Mouse (Mus musculus) layer of hippocampus, postnatal 14 days (tissue): ENCODE data around the gene Olfr477. TPM values are rescaled to one million over a fixed set of nuclear protein-coding genes. Genes with fewer than 3 reads are reported as not detected.
"Not testable (repeated sequence)": the region's sequence is repeated elsewhere in the genome, so short reads cannot be mapped to it uniquely, and the experiment has no call there.

Source experiments
- DNase-seq, 2 experiments: peaks; one replicate each; pipeline ENCODE4 v3.0.0; 2021 to 2022; ENCODE audit warnings: low spot score in 2 of 2, mixed read lengths in 1 of 2
- long read RNA-seq, 2 experiments: library from polyadenylated mRNA; stranded (forward); transcript quantifications; one replicate each; pipeline ENCODE4 v2.0.0; 2021
- total RNA-seq, 2 experiments: library from RNA; stranded (reverse); gene quantifications; 2 replicates each; pipeline ENCODE4 v1.2.3; 2021

Olfr477 gene
- not detected for total RNA-seq
- long read RNA-seq, experiment 1 = 0 reads
- long read RNA-seq, experiment 2 = 0 reads

GRCm38 (mm10) chr7:107986393-107986792 is at the start of gene Olfr477:
Olfr477 (plus strand) TSS chr7:107986693.
- no peak for DNase-seq

- not testable (repeated sequence) for DNase-seq
These were observed 34.0 kb upstream of the Olfr477 start for GRCm38 (mm10) chr7:107952539-107952938.

GRCm38 (mm10) chr7:107954343-107954742 is 32.1 kb upstream of the Olfr477 start, which contains the start of gene Olfr474:
Olfr474 (plus strand) TSS chr7:107954643.
- no peak for DNase-seq

GRCm38 (mm10) chr7:107964503-107964902 is 22.0 kb upstream of the Olfr477 start, which contains the start of gene Olfr476:
Olfr476 (plus strand) TSS chr7:107964803.
- DNase-seq = no peak

GRCm38 (mm10) chr7:108014256-108014655 is 27.8 kb downstream of the Olfr477 start:
- not testable (repeated sequence) for DNase-seq

GRCm38 (mm10) chr7:108033889-108034288 is 47.4 kb downstream of the Olfr477 start, which contains the start of gene Olfr478:
Olfr478 (minus strand) TSS chr7:108033989.
- DNase-seq = no peak

Other genes with a start within 250 kb of the Olfr477 start
- gene Cyb5r2, start 228.7 kb upstream of the Olfr477 start, total RNA-seq = not detected
- gene Ovch2, start 185.5 kb upstream of the Olfr477 start, total RNA-seq = not detected
- gene Olfr467, start 174.4 kb upstream of the Olfr477 start, total RNA-seq = not detected
- not detected for gene Olfr469, start 161.2 kb upstream of the Olfr477 start, total RNA-seq
- not detected for gene Olfr470, start 139.2 kb upstream of the Olfr477 start, total RNA-seq
- gene Olfr472, start 88.8 kb upstream of the Olfr477 start, total RNA-seq = not detected
- not detected for gene Olfr473, start 56.2 kb upstream of the Olfr477 start, total RNA-seq
- gene Olfr474, start 32.0 kb upstream of the Olfr477 start, total RNA-seq = not detected
- gene Olfr476, start 21.9 kb upstream of the Olfr477 start, total RNA-seq = not detected
- not detected for gene Olfr478, start 47.3 kb downstream of the Olfr477 start, total RNA-seq
- gene Olfr479, start 64.0 kb downstream of the Olfr477 start, total RNA-seq = not detected
- not detected for gene Olfr480, start 80.7 kb downstream of the Olfr477 start, total RNA-seq
- gene Olfr481, start 93.2 kb downstream of the Olfr477 start, total RNA-seq = not detected
- gene Olfr482, start 110.9 kb downstream of the Olfr477 start, total RNA-seq = 1 to 10 TPM; 1.9 to 2.2 TPM
- not detected for gene Olfr483, start 114.2 kb downstream of the Olfr477 start, total RNA-seq
- not detected for gene Olfr484, start 140.8 kb downstream of the Olfr477 start, total RNA-seq
- not detected for gene Olfr485, start 173.2 kb downstream of the Olfr477 start, total RNA-seq
- not detected for gene Olfr486, start 186.0 kb downstream of the Olfr477 start, total RNA-seq
- not detected for gene Olfr487, start 227.9 kb downstream of the Olfr477 start, total RNA-seq